Mouse (Mus musculus): Measurements from ENCODE around the gene Gm14180.

GRCm38 (mm10) chr11:99768410-99768809 is 34.3 kb upstream of the Gm14180 start:
- TF ChIP-seq GATA1 (IDR thresholded peaks at IDR 0.05; ENCODE audit: borderline replicate concordance, low read length), result no peak
- TF ChIP-seq CTCF (IDR thresholded peaks at IDR 0.05; ENCODE audit: low read depth, low read length), result no peak
- TF ChIP-seq TAL1 (conservative IDR thresholded peaks at IDR 0.05; ENCODE audit: low read depth, low read length), result no peak
